Mouse (Mus musculus): Measurements from ENCODE around the gene Strn4.
A peak's percentile ranks its signal among the peaks of the same experiment; 100 is the strongest.

Strn4 gene

GRCm38 (mm10) chr7:16811649-16812070 is 4.0 kb upstream of the Strn4 start:
- DNase-seq: no peak

- no peak for DNase-seq
These were observed 3.2 kb upstream of the Strn4 start for GRCm38 (mm10) chr7:16812505-16812904.

- peak; percentile 91 for DNase-seq
These were observed 387 bp downstream of the Strn4 start for GRCm38 (mm10) chr7:16816078-16816474.

- peak; percentile 81 for DNase-seq
These were observed 910 bp downstream of the Strn4 start, which contains the start of gene Fkrp for GRCm38 (mm10) chr7:16816475-16817122. Fkrp (minus strand) TSS chr7:16816732.

GRCm38 (mm10) chr7:16817693-16818092 is 2.0 kb downstream of the Strn4 start:
- DNase-seq: no peak

GRCm38 (mm10) chr7:16819794-16820193 is 4.1 kb downstream of the Strn4 start:
- DNase-seq: no peak

GRCm38 (mm10) chr7:16820271-16820763 is 4.6 kb downstream of the Strn4 start:
- peak; percentile 6 for DNase-seq

- peak; percentile 13 for DNase-seq
These were observed 5.4 kb downstream of the Strn4 start for GRCm38 (mm10) chr7:16821091-16821490.

- peak; percentile 4 for DNase-seq
These were observed 6.0 kb downstream of the Strn4 start for GRCm38 (mm10) chr7:16821669-16822101.

GRCm38 (mm10) chr7:16823734-16824133 is 8.0 kb downstream of the Strn4 start:
- DNase-seq: no peak

GRCm38 (mm10) chr7:16825785-16826184 is 10.1 kb downstream of the Strn4 start:
- peak; percentile 67 for DNase-seq

GRCm38 (mm10) chr7:16826571-16826970 is 10.9 kb downstream of the Strn4 start:
- peak; percentile 21 for DNase-seq

GRCm38 (mm10) chr7:16827274-16827673 is 11.6 kb downstream of the Strn4 start:
- no peak for DNase-seq

GRCm38 (mm10) chr7:16830449-16830848 is 14.8 kb downstream of the Strn4 start:
- DNase-seq: no peak

GRCm38 (mm10) chr7:16837916-16838803 is 22.5 kb downstream of the Strn4 start:
- no peak for DNase-seq

- DNase-seq: no peak
These were observed 23.2 kb downstream of the Strn4 start for GRCm38 (mm10) chr7:16838804-16839426.

- no peak for DNase-seq
These were observed 23.9 kb downstream of the Strn4 start for GRCm38 (mm10) chr7:16839427-16840108.

- no peak for DNase-seq
These were observed 24.4 kb downstream of the Strn4 start for GRCm38 (mm10) chr7:16840109-16840491.

GRCm38 (mm10) chr7:16841078-16841477 is 25.4 kb downstream of the Strn4 start:
- peak; percentile 64 for DNase-seq

GRCm38 (mm10) chr7:16841561-16842560 is 26.2 kb downstream of the Strn4 start:
- DNase-seq: peak; percentile 83

GRCm38 (mm10) chr7:16842645-16843063 is 27.0 kb downstream of the Strn4 start, which contains the start of gene Prkd2:
Prkd2 (plus strand) TSS chr7:16842902.
- peak; percentile 95 for DNase-seq

Measured in thymus, postnatal 4 days (tissue).